Mouse (Mus musculus): ENCODE results near the gene Olfr506. TPM values are rescaled to one million over a fixed set of nuclear protein-coding genes. Genes with fewer than 3 reads are reported as not detected.
"Not testable (repeated sequence)": the region's sequence is repeated elsewhere in the genome, so short reads cannot be mapped to it uniquely, and the experiment has no call there.

Gene Olfr506
- not detected for total RNA-seq (2021)

DNA sequence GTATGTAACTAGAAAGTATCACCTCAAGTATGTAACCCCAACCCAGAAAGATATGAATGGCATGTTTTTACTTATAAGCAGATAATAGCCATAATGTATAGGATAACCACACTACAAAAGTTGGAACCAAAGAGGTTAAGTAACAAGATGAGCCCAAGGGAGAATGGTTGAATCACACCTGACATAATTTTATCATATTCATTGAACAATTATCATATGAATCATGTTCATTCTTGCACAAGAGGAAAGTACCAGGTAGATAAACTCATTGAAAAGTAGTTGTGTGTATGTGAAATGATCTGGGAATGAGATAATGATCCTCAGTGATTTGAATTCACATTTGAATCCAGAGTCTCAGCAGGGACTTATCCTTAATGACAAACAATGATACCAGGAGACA lies at the start of gene Olfr506:
TSS of gene Olfr506 (plus strand) at position 301 of the 400 bp plus-strand sequence.
- DNase-seq = no peak

DNA sequence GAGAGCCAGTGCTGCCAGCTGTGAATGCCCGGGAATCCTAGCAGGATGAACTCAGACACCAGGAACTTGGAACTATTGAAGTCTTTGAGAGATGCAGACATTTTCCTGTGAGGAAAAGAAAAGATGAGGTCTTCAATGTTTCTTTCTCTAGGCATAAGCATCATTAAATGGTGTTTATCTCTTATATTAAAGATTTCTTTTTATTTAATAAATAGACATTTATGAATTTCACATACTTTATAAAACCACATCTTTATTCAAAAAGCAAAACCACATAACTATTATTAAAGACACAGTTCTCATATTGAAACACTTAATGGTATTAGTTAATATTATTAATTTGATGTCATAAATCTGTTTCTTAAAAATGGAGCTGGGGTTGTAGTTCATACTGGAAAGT lies 44.9 kb upstream of the Olfr506 start, which contains the start of gene Olfr504:
TSS of gene Olfr504 (minus strand) at position 101 of the 400 bp plus-strand sequence.
- DNase-seq = no peak

GRCm38 (mm10) chr7:108589797-108590196 lies 20.8 kb upstream of the Olfr506 start:
- DNase-seq = no peak

DNA sequence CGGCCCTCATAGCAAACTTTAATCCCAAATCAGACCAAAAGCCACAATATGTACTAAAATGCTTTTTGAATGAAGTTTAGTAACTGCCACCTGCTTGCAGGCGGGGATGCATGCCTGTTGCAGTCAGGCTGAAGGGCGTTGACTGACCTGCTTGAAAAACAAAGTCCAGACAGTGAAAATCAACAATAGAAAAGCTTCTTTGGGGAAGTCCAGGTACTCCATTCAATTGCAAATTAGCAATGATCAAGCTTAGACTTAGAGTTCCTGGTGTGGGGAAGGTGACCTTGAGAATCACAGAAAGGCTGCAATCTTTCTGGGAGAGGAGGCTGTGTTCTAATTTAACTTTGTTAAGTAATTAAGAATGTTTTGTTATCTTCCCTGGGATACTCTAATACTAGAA lies 8.7 kb upstream of the Olfr506 start:
- not testable (repeated sequence) for DNase-seq

- DNase-seq = no peak
Observed at GRCm38 (mm10) chr7:108614110-108614509, 3.5 kb downstream of the Olfr506 start.

DNA sequence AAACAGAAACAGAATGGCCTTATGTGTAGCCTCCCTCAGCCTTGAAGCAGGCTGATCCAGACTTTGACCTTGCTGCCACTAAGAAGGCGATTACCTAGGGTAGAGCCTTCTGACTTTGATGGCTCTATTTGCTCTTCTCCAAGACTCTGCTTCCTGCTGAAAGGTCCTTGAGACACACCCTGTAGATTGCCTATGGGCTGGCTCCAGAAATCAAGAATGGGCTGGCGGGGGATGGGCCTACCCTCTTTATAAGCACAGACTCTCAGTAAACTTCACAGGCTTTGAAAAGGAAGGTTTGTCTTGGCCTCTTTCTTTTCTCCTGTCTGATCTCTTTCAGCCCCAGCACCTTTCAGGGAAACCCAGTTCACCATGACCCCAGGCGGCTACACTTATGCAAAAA lies 6.2 kb downstream of the Olfr506 start:
- not testable (repeated sequence) for DNase-seq

DNA sequence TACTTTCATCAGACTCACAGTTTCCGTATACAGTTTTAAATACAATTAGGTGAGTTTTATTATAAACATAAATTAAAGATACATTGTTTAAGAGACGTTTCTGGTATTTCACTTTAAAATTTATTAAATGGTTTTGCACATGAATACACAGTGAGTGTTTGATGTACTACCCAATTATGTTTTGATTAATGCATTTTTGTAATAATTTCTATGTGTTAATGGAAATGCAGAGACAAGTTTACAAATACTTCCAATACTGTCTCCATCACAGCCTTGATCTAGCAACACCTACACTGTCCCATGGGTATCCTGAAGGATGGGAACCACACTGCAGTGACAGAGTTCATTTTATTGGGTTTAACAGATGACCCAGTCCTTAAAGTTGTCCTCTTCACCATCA lies 10.9 kb downstream of the Olfr506 start, which contains the start of gene Olfr507:
TSS of gene Olfr507 (plus strand) at position 301 of the 400 bp plus-strand sequence.
- DNase-seq = no peak

GRCm38 (mm10) chr7:108629694-108630093 lies 19.1 kb downstream of the Olfr506 start, which contains the start of gene Olfr508:
Gene Olfr508 (plus strand): TSS chr7:108629994.
- DNase-seq = no peak

- no peak for DNase-seq
Observed at GRCm38 (mm10) chr7:108651806-108652205, 41.2 kb downstream of the Olfr506 start, which contains the start of gene Olfr509. Gene Olfr509 (minus strand): TSS chr7:108651906.

- no peak for DNase-seq
Observed at GRCm38 (mm10) chr7:108662419-108662818, 51.8 kb downstream of the Olfr506 start.

Other genes with a start within 250 kb of the Olfr506 start
- not detected for gene Olfr494, start 245.5 kb upstream of the Olfr506 start, total RNA-seq (2021)
- not detected for gene Olfr495, start 217.6 kb upstream of the Olfr506 start, total RNA-seq (2021)
- not detected for gene Olfr497, start 190.4 kb upstream of the Olfr506 start, total RNA-seq (2021)
- gene Olfr498, start 145.5 kb upstream of the Olfr506 start, total RNA-seq (2021) = not detected
- gene Olfr502, start 85.7 kb upstream of the Olfr506 start, total RNA-seq (2021) = not detected
- not detected for gene Olfr503, start 66.3 kb upstream of the Olfr506 start, total RNA-seq (2021)
- gene Olfr504, start 45.0 kb upstream of the Olfr506 start, total RNA-seq (2021) = not detected
- not detected for gene Olfr507, start 11.0 kb downstream of the Olfr506 start, total RNA-seq (2021)
- not detected for gene Olfr508, start 19.2 kb downstream of the Olfr506 start, total RNA-seq (2021)
- gene Olfr509, start 41.1 kb downstream of the Olfr506 start, total RNA-seq (2021) = under 1 TPM in 1 of 2 experiments, not detected in 1; 0.07 TPM
- not detected for gene Olfr510, start 55.6 kb downstream of the Olfr506 start, total RNA-seq (2021)
- not detected for gene Olfr512, start 102.5 kb downstream of the Olfr506 start, total RNA-seq (2021)
- not detected for gene Olfr513, start 140.2 kb downstream of the Olfr506 start, total RNA-seq (2021)
- not detected for gene Olfr514, start 215.2 kb downstream of the Olfr506 start, total RNA-seq (2021)
- not detected for gene Olfr516, start 239.7 kb downstream of the Olfr506 start, total RNA-seq (2021)

Measured in heart, postnatal 4 days (tissue).